Mouse (Mus musculus) kidney, adult 10 weeks (tissue): ENCODE data around the gene Gabrq. TPM values are rescaled to one million over a fixed set of nuclear protein-coding genes. Genes with fewer than 3 reads are reported as not detected.

Experiments
- polyA plus RNA-seq: library from polyadenylated mRNA; stranded (reverse); fragments of 350-450 nt; fragmentation: Illumina TruSeq; extraction: RNeasy Lipid Tissue Mini Kit (QIAGEN cat#74804); gene quantifications from one replicate; pipeline ENCODE4 v1.2.3, GENCODE M21; 2014; ENCODE audit warnings: low read depth, low replicate concordance

Gene Gabrq
- 0.16 TPM for polyA plus RNA-seq

GRCm38 (mm10) chrX:72824776-72825588 lies at the start of gene Gabrq:
Gene Gabrq, plus strand, starts transcription at chrX:72825178.

Other genes starting within 250 kb of the Gabrq start
- gene Gabra3, start 168.3 kb upstream of the Gabrq start, polyA plus RNA-seq, result 18.7 TPM
- 258 TPM for gene Cetn2, start 93.2 kb downstream of the Gabrq start, polyA plus RNA-seq
- 77.1 TPM for gene Nsdhl, start 93.4 kb downstream of the Gabrq start, polyA plus RNA-seq
- gene Zfp185, start 162.2 kb downstream of the Gabrq start, polyA plus RNA-seq, result 23.9 TPM
- gene Pnma5, start 211.9 kb downstream of the Gabrq start, polyA plus RNA-seq, result not detected
- not detected for gene Pnma3, start 239.6 kb downstream of the Gabrq start, polyA plus RNA-seq